Mouse (Mus musculus) telencephalon, adult 2 months (tissue): Measurements from ENCODE around the gene Cadm4.

Experiments
- DNase-seq: peaks from one replicate; pipeline ENCODE4 v3.0.0-alpha.2; 2011; ENCODE audit warnings: low read depth, low spot score

The Cadm4 gene

GRCm38 (mm10) chr7:24481474-24482207 is at the start of gene Cadm4:
TSS of gene Cadm4 (plus strand) at chr7:24482023.
- peak; percentile 74 for DNase-seq

- no peak for DNase-seq
These were observed 46.5 kb upstream of the Cadm4 start for GRCm38 (mm10) chr7:24435305-24435704.

- DNase-seq = peak; percentile 87
These were observed 43.8 kb upstream of the Cadm4 start for GRCm38 (mm10) chr7:24437981-24438380.

GRCm38 (mm10) chr7:24439191-24439590 is 42.6 kb upstream of the Cadm4 start:
- no peak for DNase-seq

- DNase-seq = no peak
These were observed 41.9 kb upstream of the Cadm4 start for GRCm38 (mm10) chr7:24439891-24440290.

- no peak for DNase-seq
These were observed 40.0 kb upstream of the Cadm4 start for GRCm38 (mm10) chr7:24441785-24442184.

GRCm38 (mm10) chr7:24442313-24442712 is 39.5 kb upstream of the Cadm4 start:
- DNase-seq = no peak

GRCm38 (mm10) chr7:24445266-24445926 is 36.4 kb upstream of the Cadm4 start:
- DNase-seq = no peak

GRCm38 (mm10) chr7:24446697-24447340 is 35.0 kb upstream of the Cadm4 start:
- DNase-seq = peak; percentile 87

- peak; percentile 79 for DNase-seq
These were observed 32.9 kb upstream of the Cadm4 start for GRCm38 (mm10) chr7:24448782-24449517.

- no peak for DNase-seq
These were observed 31.2 kb upstream of the Cadm4 start for GRCm38 (mm10) chr7:24450585-24451017.

- no peak for DNase-seq
These were observed 29.9 kb upstream of the Cadm4 start, which contains the start of gene Irgc1 for GRCm38 (mm10) chr7:24451855-24452311. TSS of gene Irgc1 (minus strand) at chr7:24452297.

GRCm38 (mm10) chr7:24454199-24454598 is 27.6 kb upstream of the Cadm4 start:
- no peak for DNase-seq

GRCm38 (mm10) chr7:24455726-24456125 is 26.1 kb upstream of the Cadm4 start:
- no peak for DNase-seq

GRCm38 (mm10) chr7:24457726-24458370 is 24.0 kb upstream of the Cadm4 start:
- no peak for DNase-seq

- DNase-seq = no peak
These were observed 22.4 kb upstream of the Cadm4 start for GRCm38 (mm10) chr7:24459440-24459839.

- no peak for DNase-seq
These were observed 22.0 kb upstream of the Cadm4 start for GRCm38 (mm10) chr7:24459843-24460242.

GRCm38 (mm10) chr7:24461376-24462051 is 20.3 kb upstream of the Cadm4 start:
- no peak for DNase-seq

- no peak for DNase-seq
These were observed 19.2 kb upstream of the Cadm4 start, which contains the start of gene Plaur for GRCm38 (mm10) chr7:24462388-24463319. TSS of gene Plaur (plus strand) at chr7:24462484.
